Mouse (Mus musculus): Measurements from ENCODE around the gene Rbm11. TPM values are rescaled to one million over a fixed set of nuclear protein-coding genes. Genes with fewer than 3 reads are reported as not detected.
A peak's percentile ranks its signal among the peaks of the same experiment; 100 is the strongest.

Gene Rbm11
- 0.45 and 0.99 TPM in 2 replicates for polyA plus RNA-seq (2016; fragmentation: Nextera tagmentation; extraction: Ambion mirVana)

GRCm38 (mm10) chr16:75592671-75593500 is at the start of gene Rbm11:
TSS of gene Rbm11 (plus strand) at chr16:75592844.
- under 1% methylated on average over 53 of the region's 55 CpGs for WGBS
- H3K4me3 ChIP-seq = peak within 1 kb of the TSS; percentile 69
- no peak within 1 kb of the TSS for H3K27ac ChIP-seq
- no peaks in the 10 kb centered on the region for H3K9me3 ChIP-seq
- H3K27me3 ChIP-seq = no peaks in the 10 kb centered on the region
- ATAC-seq (ENCODE audit: insufficient number of reproducible peaks, insufficient read depth, low FRiP score, low TSS enrichment) = peak; percentile 93
- no peaks in the 10 kb centered on the region for H3K36me3 ChIP-seq
- H3K4me1 ChIP-seq = no peaks in the 10 kb centered on the region
- H3K4me2 ChIP-seq (replicated peaks) = peak within 1 kb of the TSS; percentile 87
- H3K9ac ChIP-seq = peak within 1 kb of the TSS; percentile 53

GRCm38 (mm10) chr16:75545310-75545709 is 47.3 kb upstream of the Rbm11 start:
- 64% methylated on average over 1 of the region's 1 CpGs for WGBS

GRCm38 (mm10) chr16:75562910-75563309 is 29.7 kb upstream of the Rbm11 start:
- no peaks in the 10 kb centered on the region for H3K36me3 ChIP-seq
- H3K9me3 ChIP-seq = no peaks in the 10 kb centered on the region
- H3K4me1 ChIP-seq = no peaks in the 10 kb centered on the region
- H3K4me3 ChIP-seq = no peak overlapping the region
- no peaks in the 10 kb centered on the region for H3K27me3 ChIP-seq
- H3K27ac ChIP-seq = no peak overlapping the region
- no peak for ATAC-seq (ENCODE audit: insufficient number of reproducible peaks, insufficient read depth, low FRiP score, low TSS enrichment)
- H3K4me2 ChIP-seq (replicated peaks) = no peak overlapping the region
- 91% methylated on average over 2 of the region's 2 CpGs for WGBS
- H3K9ac ChIP-seq = no peak overlapping the region

More at GRCm38 (mm10) chr16:75545310-75545709, 47.3 kb upstream of the Rbm11 start:
- Histone ChIP-seq H3K27ac (no peak overlapping the region), H3K4me3 (no peak overlapping the region), H3K4me2 (replicated peaks) (no peak overlapping the region), H3K36me3 (no peaks in the 10 kb centered on the region), H3K27me3 (no peaks in the 10 kb centered on the region), H3K9me3 (no peaks in the 10 kb centered on the region), H3K9ac (no peak overlapping the region), H3K4me1 (no peaks in the 10 kb centered on the region)
- ATAC-seq (ENCODE audit: insufficient number of reproducible peaks, insufficient read depth, low FRiP score, low TSS enrichment) = no peak

- no peaks in the 10 kb centered on the region for H3K36me3 ChIP-seq
- no peaks in the 10 kb centered on the region for H3K27me3 ChIP-seq
- H3K9ac ChIP-seq = no peak overlapping the region
- ATAC-seq (ENCODE audit: insufficient number of reproducible peaks, insufficient read depth, low FRiP score, low TSS enrichment) = no peak
- no peaks in the 10 kb centered on the region for H3K4me1 ChIP-seq
- H3K9me3 ChIP-seq = no peaks in the 10 kb centered on the region
- H3K27ac ChIP-seq = no peak overlapping the region
- WGBS = 83% methylated on average over 5 of the region's 5 CpGs
- no peak overlapping the region for H3K4me3 ChIP-seq
- H3K4me2 ChIP-seq (replicated peaks) = no peak overlapping the region
Observed at GRCm38 (mm10) chr16:75582279-75582678, 10.4 kb upstream of the Rbm11 start.

DNA sequence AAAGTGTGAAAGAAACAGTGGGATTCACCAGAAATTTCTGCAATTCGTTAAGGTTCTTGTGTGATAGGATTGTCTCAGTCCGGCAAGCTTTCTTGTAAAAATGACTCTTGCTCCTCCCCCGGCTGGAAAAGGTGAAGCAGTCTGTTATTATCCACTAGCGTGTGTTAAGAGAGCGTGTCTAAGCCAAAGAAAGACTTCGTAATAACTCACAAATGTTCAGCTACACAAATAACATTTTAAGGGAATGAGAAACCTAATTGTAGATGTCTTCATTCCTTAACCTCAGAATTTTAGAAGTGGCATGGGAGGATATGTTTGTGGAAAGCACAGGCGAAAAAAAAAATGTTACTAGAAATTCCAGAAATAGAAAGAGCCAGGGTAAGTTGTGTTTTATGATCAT is 6.7 kb upstream of the Rbm11 start, which contains the start of gene Lipi:
Gene Lipi, minus strand, starts transcription at position 101 of the 400 bp plus-strand sequence.
- ATAC-seq (ENCODE audit: insufficient number of reproducible peaks, insufficient read depth, low FRiP score, low TSS enrichment) = no peak

DNA sequence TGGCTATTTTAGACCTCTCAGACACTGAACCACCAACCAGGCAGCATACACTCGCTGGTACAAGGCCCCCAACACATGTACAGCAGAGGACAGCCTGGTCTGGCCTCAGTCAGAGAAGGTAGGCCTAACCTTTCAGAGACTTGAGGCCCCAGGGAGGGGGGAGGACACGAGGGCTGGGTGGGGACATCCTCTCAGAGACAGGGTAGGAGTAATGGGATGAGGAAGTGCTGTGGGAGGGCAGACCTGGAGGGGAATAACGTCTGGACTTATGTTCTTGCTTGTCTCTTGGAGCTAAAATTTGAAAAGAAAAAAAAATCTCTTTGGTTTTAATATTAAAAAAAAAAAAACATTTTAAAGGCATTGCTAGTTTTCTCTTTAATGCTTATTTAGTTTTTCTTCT is 6.2 kb upstream of the Rbm11 start:
- no peaks in the 10 kb centered on the region for H3K9me3 ChIP-seq
- H3K9ac ChIP-seq = no peak overlapping the region
- no peaks in the 10 kb centered on the region for H3K4me1 ChIP-seq
- H3K36me3 ChIP-seq = no peaks in the 10 kb centered on the region
- H3K27ac ChIP-seq = no peak overlapping the region
- no peaks in the 10 kb centered on the region for H3K27me3 ChIP-seq
- H3K4me3 ChIP-seq = no peak overlapping the region
- no peak overlapping the region for H3K4me2 ChIP-seq (replicated peaks)
- 25% methylated on average over 3 of the region's 3 CpGs for WGBS
- no peak for ATAC-seq (ENCODE audit: insufficient number of reproducible peaks, insufficient read depth, low FRiP score, low TSS enrichment)

More for the DNA sequence above, 6.7 kb upstream of the Rbm11 start, which contains the start of gene Lipi:
- H3K4me2 ChIP-seq (replicated peaks) = no peak within 1 kb of the TSS
- H3K27me3 ChIP-seq = no peaks in the 10 kb centered on the region
- H3K36me3 ChIP-seq = no peaks in the 10 kb centered on the region
- H3K27ac ChIP-seq = no peak within 1 kb of the TSS
- no peaks in the 10 kb centered on the region for H3K9me3 ChIP-seq
- H3K4me1 ChIP-seq = no peaks in the 10 kb centered on the region
- no peak within 1 kb of the TSS for H3K9ac ChIP-seq
- WGBS = 69% methylated on average over 7 of the region's 7 CpGs
- no peak within 1 kb of the TSS for H3K4me3 ChIP-seq

- Histone ChIP-seq H3K9me3 (no peaks in the 10 kb centered on the region), H3K4me2 (replicated peaks) (peak overlapping the region; percentile 87), H3K27me3 (no peaks in the 10 kb centered on the region), H3K4me3 (peak overlapping the region; percentile 69), H3K27ac (no peak overlapping the region), H3K9ac (no peak overlapping the region; the same call in 1 of the 2 replicates), H3K36me3 (no peaks in the 10 kb centered on the region), H3K4me1 (no peaks in the 10 kb centered on the region)
- 13% methylated on average over 15 of the region's 15 CpGs for WGBS
- no peak for ATAC-seq (ENCODE audit: insufficient number of reproducible peaks, insufficient read depth, low FRiP score, low TSS enrichment)
Observed at GRCm38 (mm10) chr16:75593501-75594183, 998 bp downstream of the Rbm11 start.

GRCm38 (mm10) chr16:75606415-75606814 is 13.8 kb downstream of the Rbm11 start:
- no peak for ATAC-seq (ENCODE audit: insufficient number of reproducible peaks, insufficient read depth, low FRiP score, low TSS enrichment)
- H3K9ac ChIP-seq = no peak overlapping the region
- WGBS = 56% methylated on average over 1 of the region's 1 CpGs
- no peaks in the 10 kb centered on the region for H3K36me3 ChIP-seq
- no peaks in the 10 kb centered on the region for H3K27me3 ChIP-seq
- H3K27ac ChIP-seq = no peak overlapping the region
- H3K9me3 ChIP-seq = no peaks in the 10 kb centered on the region
- no peak overlapping the region for H3K4me3 ChIP-seq
- no peaks in the 10 kb centered on the region for H3K4me1 ChIP-seq
- H3K4me2 ChIP-seq (replicated peaks) = no peak overlapping the region

DNA sequence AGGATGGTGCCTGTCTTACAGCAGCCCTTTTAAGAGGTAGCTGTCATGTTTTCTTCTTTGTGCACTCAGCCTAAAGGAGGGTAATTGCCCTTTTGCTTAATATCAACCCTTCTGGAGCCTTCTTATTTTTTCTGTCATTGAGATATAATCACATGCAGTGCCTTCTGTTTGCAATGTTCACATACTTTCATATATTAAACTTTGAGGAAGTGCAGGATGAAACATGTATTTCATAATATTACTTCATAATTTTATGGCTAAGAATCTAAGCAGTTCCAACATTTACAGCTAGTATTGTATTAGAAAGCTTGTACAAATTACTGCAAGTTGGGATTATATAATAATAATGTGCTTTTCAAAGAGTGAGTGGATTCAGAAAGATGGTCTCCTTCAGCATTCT is 19.9 kb downstream of the Rbm11 start:
- no peak overlapping the region for H3K4me2 ChIP-seq (replicated peaks)
- H3K27ac ChIP-seq = no peak overlapping the region
- H3K4me3 ChIP-seq = no peak overlapping the region
- H3K9me3 ChIP-seq = no peaks in the 10 kb centered on the region
- no peaks in the 10 kb centered on the region for H3K36me3 ChIP-seq
- no peak overlapping the region for H3K9ac ChIP-seq
- no peak for ATAC-seq (ENCODE audit: insufficient number of reproducible peaks, insufficient read depth, low FRiP score, low TSS enrichment)
- no peaks in the 10 kb centered on the region for H3K27me3 ChIP-seq
- H3K4me1 ChIP-seq = no peaks in the 10 kb centered on the region

GRCm38 (mm10) chr16:75617651-75618349 is 25.2 kb downstream of the Rbm11 start:
- Histone ChIP-seq H3K27me3 (no peaks in the 10 kb centered on the region), H3K27ac (no peak overlapping the region), H3K9ac (no peak overlapping the region), H3K36me3 (no peaks in the 10 kb centered on the region), H3K4me3 (no peak overlapping the region), H3K9me3 (no peaks in the 10 kb centered on the region), H3K4me1 (no peaks in the 10 kb centered on the region), H3K4me2 (replicated peaks) (no peak overlapping the region)
- no peak for ATAC-seq (ENCODE audit: insufficient number of reproducible peaks, insufficient read depth, low FRiP score, low TSS enrichment)
- 70% methylated on average over 2 of the region's 2 CpGs for WGBS

DNA sequence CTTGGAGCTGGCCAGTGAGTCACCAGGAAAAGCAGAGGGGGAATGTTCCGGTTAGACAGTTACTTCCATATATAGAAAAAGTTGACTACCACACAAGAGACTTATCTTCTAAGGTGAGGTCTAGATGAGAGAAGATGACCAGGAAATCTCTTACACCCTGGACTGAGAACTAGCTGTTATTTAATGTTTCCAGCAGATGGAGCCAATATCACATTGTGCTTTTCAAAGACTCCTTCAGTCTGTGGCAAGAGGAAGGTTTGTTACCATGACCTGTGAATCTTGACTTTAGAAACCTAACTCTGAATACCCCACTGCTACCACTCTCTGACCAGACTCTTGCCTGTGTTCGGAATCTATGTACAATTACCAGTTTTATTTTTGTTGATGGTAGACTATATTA is 35.2 kb downstream of the Rbm11 start:
- WGBS = 90% methylated on average over 2 of the region's 2 CpGs
- Histone ChIP-seq H3K36me3 (no peaks in the 10 kb centered on the region), H3K27me3 (no peaks in the 10 kb centered on the region), H3K9ac (no peak overlapping the region), H3K4me1 (no peaks in the 10 kb centered on the region), H3K27ac (no peak overlapping the region), H3K4me2 (replicated peaks) (no peak overlapping the region), H3K9me3 (no peaks in the 10 kb centered on the region), H3K4me3 (no peak overlapping the region)
- ATAC-seq (ENCODE audit: insufficient number of reproducible peaks, insufficient read depth, low FRiP score, low TSS enrichment) = no peak

Measured in embryonic facial prominence, embryonic 12.5 days (tissue).